Mouse (Mus musculus) lung, postnatal 14 days (tissue): ENCODE measurements around the gene Gkn3.

ENCODE experiments used
- DNase-seq: peaks from one replicate; pipeline ENCODE4 v3.0.0; 2021

Gkn3 gene

GRCm38 (mm10) chr6:87388877-87389276, at the start of gene Gkn3:
Gkn3 (minus strand) TSS chr6:87388935.
- no peak for DNase-seq

GRCm38 (mm10) chr6:87436745-87437144, 48.0 kb upstream of the Gkn3 start:
- no peak for DNase-seq

GRCm38 (mm10) chr6:87435791-87436190, 47.1 kb upstream of the Gkn3 start:
- no peak for DNase-seq

- DNase-seq = no peak
Measured at GRCm38 (mm10) chr6:87428487-87429044, 39.8 kb upstream of the Gkn3 start, which contains the start of gene Bmp10. Bmp10 (plus strand) TSS chr6:87428994.

GRCm38 (mm10) chr6:87427616-87428015, 38.9 kb upstream of the Gkn3 start:
- DNase-seq = no peak

GRCm38 (mm10) chr6:87426954-87427353, 38.2 kb upstream of the Gkn3 start:
- no peak for DNase-seq

GRCm38 (mm10) chr6:87424037-87424816, 35.5 kb upstream of the Gkn3 start:
- peak; percentile 39 for DNase-seq

GRCm38 (mm10) chr6:87422304-87422703, 33.6 kb upstream of the Gkn3 start:
- no peak for DNase-seq

- no peak for DNase-seq
Measured at GRCm38 (mm10) chr6:87412011-87412410, 23.3 kb upstream of the Gkn3 start.

- DNase-seq = no peak
Measured at GRCm38 (mm10) chr6:87401456-87401855, 12.7 kb upstream of the Gkn3 start.

GRCm38 (mm10) chr6:87399886-87400566, 11.3 kb upstream of the Gkn3 start:
- no peak for DNase-seq

GRCm38 (mm10) chr6:87399137-87399536, 10.4 kb upstream of the Gkn3 start:
- DNase-seq = peak; percentile 87

GRCm38 (mm10) chr6:87394783-87395182, 6.0 kb upstream of the Gkn3 start:
- DNase-seq = no peak

- DNase-seq = no peak
Measured at GRCm38 (mm10) chr6:87393466-87394205, 4.9 kb upstream of the Gkn3 start.

- no peak for DNase-seq
Measured at GRCm38 (mm10) chr6:87389455-87389989, 787 bp upstream of the Gkn3 start.

GRCm38 (mm10) chr6:87386681-87387080, 2.1 kb downstream of the Gkn3 start:
- DNase-seq = no peak

GRCm38 (mm10) chr6:87386203-87386602, 2.5 kb downstream of the Gkn3 start:
- peak; percentile 80 for DNase-seq

- DNase-seq = no peak
Measured at GRCm38 (mm10) chr6:87384761-87385160, 4.0 kb downstream of the Gkn3 start.

- peak; percentile 39 for DNase-seq
Measured at GRCm38 (mm10) chr6:87383926-87384691, 4.6 kb downstream of the Gkn3 start.

GRCm38 (mm10) chr6:87373057-87373456, 15.7 kb downstream of the Gkn3 start, which contains the start of gene Gkn2:
Gkn2 (plus strand) TSS chr6:87373357.
- no peak for DNase-seq

GRCm38 (mm10) chr6:87369223-87369622, 19.5 kb downstream of the Gkn3 start:
- no peak for DNase-seq

GRCm38 (mm10) chr6:87354441-87354840, 34.3 kb downstream of the Gkn3 start:
- no peak for DNase-seq
